In genomic region chr16:44457858-44458257, GRCm38 (mm10) we compare ENCODE assay signal across 20 mouse cellular contexts.
DNase-seq lines count a peak whose midpoint lies in the region; ATAC-seq and TF ChIP-seq lines count a peak whose summit lies in the region.
"Had no signal": no experiment of that assay in that cellular context is flagged by ENCODE, and none has a peak within 500 bp of the region (broad histone marks: within the 10 kb centered on the region; RNA-seq: fewer than 3 reads in every experiment).

No protein-coding gene starts in this region.

- TF ChIP-seq CTCF in intestine, postnatal 0 days (IDR thresholded peaks at IDR 0.05; ENCODE audit: low read depth) = no peak

- H3K4me1 ChIP-seq in intestine, embryonic 14.5 days (replicated peaks; ENCODE audit: control insufficient read depth, insufficient read depth, low read length) = no peaks in the 10 kb centered on the region
- no peaks in the 10 kb centered on the region for H3K4me1 ChIP-seq in intestine, postnatal 0 days (replicated peaks; ENCODE audit: control insufficient read depth, insufficient read depth, low read length)
- peaks cover 1% of the 10 kb centered on the region; the same call in 1 of the 2 replicates for H3K4me1 ChIP-seq in forebrain, embryonic 12.5 days
- H3K4me1 ChIP-seq in forebrain, embryonic 16.5 days (replicated peaks; ENCODE audit: control insufficient read depth, insufficient read depth, low read length) = no peaks in the 10 kb centered on the region
- H3K4me1 ChIP-seq: embryonic facial prominence, embryonic 12.5 days had no signal

- WGBS in intestine, embryonic 14.5 days = 91% methylated on average over 2 of the region's 2 CpGs
- WGBS in intestine, postnatal 0 days = 91% methylated on average over 2 of the region's 2 CpGs
- WGBS in forebrain, embryonic 12.5 days = 94% methylated on average over 2 of the region's 2 CpGs
- 96% methylated on average over 2 of the region's 2 CpGs for WGBS in forebrain, embryonic 16.5 days

- no peak overlapping the region for H3K9ac ChIP-seq in intestine, embryonic 14.5 days (ENCODE audit: low read length)
- no peak overlapping the region for H3K9ac ChIP-seq in intestine, postnatal 0 days (ENCODE audit: low read depth, low read length)
- H3K9ac ChIP-seq in forebrain, embryonic 12.5 days = no peak overlapping the region
- no peak overlapping the region for H3K9ac ChIP-seq in forebrain, embryonic 16.5 days (replicated peaks; ENCODE audit: low read depth, low read length)
- H3K9ac ChIP-seq: embryonic facial prominence, embryonic 12.5 days; forebrain, postnatal 0 days had no signal

- no peak overlapping the region for H3K27ac ChIP-seq in intestine, embryonic 14.5 days (ENCODE audit: low read depth)
- H3K27ac ChIP-seq in intestine, postnatal 0 days (ENCODE audit: low read depth, low read length) = no peak overlapping the region
- no peak overlapping the region for H3K27ac ChIP-seq in forebrain, embryonic 12.5 days
- no peak overlapping the region for H3K27ac ChIP-seq in forebrain, embryonic 16.5 days (ENCODE audit: low read length)
- H3K27ac ChIP-seq: embryonic facial prominence, embryonic 10.5 days; embryonic facial prominence, embryonic 12.5 days had no signal

- no peaks in the 10 kb centered on the region for H3K9me3 ChIP-seq in intestine, embryonic 14.5 days (ENCODE audit: control insufficient read depth, low read length)
- H3K9me3 ChIP-seq in intestine, postnatal 0 days (ENCODE audit: control insufficient read depth) = no peaks in the 10 kb centered on the region
- H3K9me3 ChIP-seq in forebrain, embryonic 12.5 days = no peaks in the 10 kb centered on the region
- no peaks in the 10 kb centered on the region for H3K9me3 ChIP-seq in forebrain, embryonic 16.5 days (ENCODE audit: control insufficient read depth, low read length)
- H3K9me3 ChIP-seq: embryonic facial prominence, embryonic 10.5 days; embryonic facial prominence, embryonic 12.5 days had no signal

- H3K36me3 ChIP-seq in intestine, embryonic 14.5 days (ENCODE audit: control insufficient read depth, insufficient read depth, low read length) = no peaks in the 10 kb centered on the region
- no peaks in the 10 kb centered on the region for H3K36me3 ChIP-seq in intestine, postnatal 0 days (ENCODE audit: control insufficient read depth, insufficient read depth)
- H3K36me3 ChIP-seq in forebrain, embryonic 12.5 days (replicated peaks) = no peaks in the 10 kb centered on the region
- no peaks in the 10 kb centered on the region for H3K36me3 ChIP-seq in forebrain, embryonic 16.5 days (ENCODE audit: control insufficient read depth, insufficient read depth)
- H3K36me3 ChIP-seq: embryonic facial prominence, embryonic 10.5 days; embryonic facial prominence, embryonic 12.5 days had no signal

- peak; percentile 33 for DNase-seq in intestine, embryonic 14.5 days (ENCODE audit: low spot score)
- DNase-seq in kidney, postnatal 4 days = no peak
- DNase-seq: adrenal gland, adult 2 months; adrenal gland, postnatal 10 days; adrenal gland, postnatal 25 days; cerebellum, adult 11 months; cerebellum, adult 18-20 months; cerebellum, adult 8-10 months; cerebellum, adult 9-11 months; cerebellum, postnatal 14 days; forebrain, postnatal 0 days had no signal

- ATAC-seq in intestine, embryonic 14.5 days (replicated peaks; ENCODE audit: low FRiP score, low TSS enrichment, low read depth) = no peak
- ATAC-seq in intestine, postnatal 0 days = no peak
- peak; percentile 83 for ATAC-seq in granulocyte monocyte progenitor cell, adult 5-6 weeks (replicated peaks; ENCODE audit: poor library complexity, severe bottlenecking)
- peak; percentile 79 for ATAC-seq in megakaryocyte, adult 5-6 weeks (ENCODE audit: poor library complexity, severe bottlenecking)
- peak; percentile 29; the same call in 1 of the 2 replicates for ATAC-seq in monocyte, adult 5-6 weeks (replicated peaks; ENCODE audit: insufficient number of reproducible peaks, low FRiP score, low TSS enrichment, poor library complexity, severe bottlenecking)
- no peak for ATAC-seq in forebrain, embryonic 12.5 days (ENCODE audit: low FRiP score)
- no peak for ATAC-seq in forebrain, embryonic 16.5 days
- ATAC-seq: forebrain, embryonic 14.5 days; forebrain, postnatal 0 days had no signal

- no peaks in the 10 kb centered on the region for H3K27me3 ChIP-seq in intestine, embryonic 14.5 days (replicated peaks; ENCODE audit: control insufficient read depth, insufficient read depth, low read length)
- H3K27me3 ChIP-seq in intestine, postnatal 0 days (replicated peaks; ENCODE audit: control insufficient read depth, insufficient read depth, low read length) = no peaks in the 10 kb centered on the region
- no peaks in the 10 kb centered on the region for H3K27me3 ChIP-seq in forebrain, embryonic 12.5 days
- H3K27me3 ChIP-seq in forebrain, embryonic 16.5 days (replicated peaks; ENCODE audit: control insufficient read depth, insufficient read depth, low read length) = no peaks in the 10 kb centered on the region
- H3K27me3 ChIP-seq: embryonic facial prominence, embryonic 12.5 days had no signal

- H3K4me3 ChIP-seq in intestine, embryonic 14.5 days (ENCODE audit: low read depth, low read length) = no peak overlapping the region
- H3K4me3 ChIP-seq in intestine, postnatal 0 days (ENCODE audit: low read depth, low read length) = no peak overlapping the region
- H3K4me3 ChIP-seq in forebrain, embryonic 12.5 days (replicated peaks) = no peak overlapping the region
- H3K4me3 ChIP-seq in forebrain, embryonic 16.5 days (replicated peaks; ENCODE audit: low read length) = no peak overlapping the region
- H3K4me3 ChIP-seq: embryonic facial prominence, embryonic 10.5 days; embryonic facial prominence, embryonic 12.5 days had no signal

- H3K4me2 ChIP-seq in intestine, embryonic 14.5 days (ENCODE audit: low read length) = no peak overlapping the region
- no peak overlapping the region for H3K4me2 ChIP-seq in intestine, postnatal 0 days (replicated peaks; ENCODE audit: low read depth)
- no peak overlapping the region for H3K4me2 ChIP-seq in forebrain, embryonic 12.5 days
- no peak overlapping the region for H3K4me2 ChIP-seq in forebrain, embryonic 16.5 days (ENCODE audit: low read length)
- H3K4me2 ChIP-seq: embryonic facial prominence, embryonic 12.5 days had no signal

Comparison
In these comparisons a context has a peak if more than half of its experiments do, and no peak if none do; other contexts are left out.
1. ATAC-seq: peak in granulocyte monocyte progenitor cell, adult 5-6 weeks (single experiment), megakaryocyte, adult 5-6 weeks (single experiment) and monocyte, adult 5-6 weeks (single experiment); none in intestine, embryonic 14.5 days (single experiment), intestine, postnatal 0 days (single experiment), forebrain, embryonic 12.5 days (single experiment) and forebrain, embryonic 16.5 days (single experiment).